Mouse (Mus musculus) urinary bladder, postnatal 14 days (tissue): ENCODE results near the gene Dnaaf1.
A peak's percentile ranks its signal among the peaks of the same experiment; 100 is the strongest.

Experiments
- DNase-seq: peaks from one replicate; pipeline ENCODE4 v3.0.0; 2021; ENCODE audit warnings: low spot score

Gene Dnaaf1

GRCm38 (mm10) chr8:119572411-119572810, 2.6 kb upstream of the Dnaaf1 start:
- no peak for DNase-seq

GRCm38 (mm10) chr8:119575366-119575726, 311 bp downstream of the Dnaaf1 start:
- no peak for DNase-seq

GRCm38 (mm10) chr8:119579096-119579495, 4.1 kb downstream of the Dnaaf1 start:
- no peak for DNase-seq

GRCm38 (mm10) chr8:119580441-119581161, 5.6 kb downstream of the Dnaaf1 start:
- DNase-seq: no peak

- DNase-seq: no peak
Measured at GRCm38 (mm10) chr8:119585901-119586300, 10.9 kb downstream of the Dnaaf1 start.

- DNase-seq: no peak
Measured at GRCm38 (mm10) chr8:119588321-119588720, 13.3 kb downstream of the Dnaaf1 start.

- DNase-seq: no peak
Measured at GRCm38 (mm10) chr8:119588844-119589243, 13.8 kb downstream of the Dnaaf1 start.

- no peak for DNase-seq
Measured at GRCm38 (mm10) chr8:119590348-119590747, 15.3 kb downstream of the Dnaaf1 start.

- no peak for DNase-seq
Measured at GRCm38 (mm10) chr8:119591456-119591855, 16.4 kb downstream of the Dnaaf1 start.

- no peak for DNase-seq
Measured at GRCm38 (mm10) chr8:119603771-119604170, 28.7 kb downstream of the Dnaaf1 start.

GRCm38 (mm10) chr8:119604398-119604803, 29.4 kb downstream of the Dnaaf1 start:
- no peak for DNase-seq

- peak; percentile 94 for DNase-seq
Measured at GRCm38 (mm10) chr8:119604996-119605395, 30.0 kb downstream of the Dnaaf1 start, which contains the start of gene Taf1c. Gene Taf1c, minus strand, starts transcription at chr8:119605222.

GRCm38 (mm10) chr8:119606224-119606623, 31.2 kb downstream of the Dnaaf1 start:
- no peak for DNase-seq

- no peak for DNase-seq
Measured at GRCm38 (mm10) chr8:119612471-119612870, 37.4 kb downstream of the Dnaaf1 start, which contains the start of gene Adad2. Gene Adad2, plus strand, starts transcription at chr8:119612747.

GRCm38 (mm10) chr8:119615096-119615495, 40.1 kb downstream of the Dnaaf1 start:
- DNase-seq: no peak

GRCm38 (mm10) chr8:119616358-119616757, 41.3 kb downstream of the Dnaaf1 start:
- no peak for DNase-seq

GRCm38 (mm10) chr8:119616811-119617210, 41.8 kb downstream of the Dnaaf1 start:
- no peak for DNase-seq

- DNase-seq: no peak
Measured at GRCm38 (mm10) chr8:119617586-119617985, 42.6 kb downstream of the Dnaaf1 start.

- no peak for DNase-seq
Measured at GRCm38 (mm10) chr8:119618887-119619286, 43.9 kb downstream of the Dnaaf1 start.

- no peak for DNase-seq
Measured at GRCm38 (mm10) chr8:119620116-119620840, 45.2 kb downstream of the Dnaaf1 start.

GRCm38 (mm10) chr8:119620848-119621465, 45.9 kb downstream of the Dnaaf1 start:
- no peak for DNase-seq

GRCm38 (mm10) chr8:119622555-119622954, 47.5 kb downstream of the Dnaaf1 start:
- no peak for DNase-seq

GRCm38 (mm10) chr8:119623061-119623460, 48.0 kb downstream of the Dnaaf1 start:
- DNase-seq: no peak
